Mouse (Mus musculus) Muller cell, postnatal 12 days (primary cell): ENCODE measurements around the gene Rtcb.

Experiments used
- DNase-seq: peaks from one replicate; pipeline ENCODE4 v3.0.0-alpha.2; 2015; ENCODE audit errors: inconsistent ontology term

The Rtcb gene

GRCm38 (mm10) chr10:85948483-85949196 is 9.0 kb downstream of the Rtcb start:
- DNase-seq: no peak

GRCm38 (mm10) chr10:85936280-85936965 is 21.2 kb downstream of the Rtcb start:
- DNase-seq: no peak

GRCm38 (mm10) chr10:85929962-85930361 is 27.7 kb downstream of the Rtcb start:
- DNase-seq: no peak

- DNase-seq: no peak
Measured at GRCm38 (mm10) chr10:85929208-85929591, 28.4 kb downstream of the Rtcb start.

- DNase-seq: peak; percentile 74
Measured at GRCm38 (mm10) chr10:85928499-85929207, 29.0 kb downstream of the Rtcb start.

GRCm38 (mm10) chr10:85927676-85928445 is 29.8 kb downstream of the Rtcb start, which contains the start of gene Ascl4:
Ascl4 (plus strand) TSS chr10:85927681.
- peak; percentile 39 for DNase-seq

- peak; percentile 99 for DNase-seq
Measured at GRCm38 (mm10) chr10:85916498-85917309, 40.9 kb downstream of the Rtcb start, which contains the start of gene Prdm4. Prdm4 (minus strand) TSS chr10:85917142.
